Mouse (Mus musculus): ENCODE measurements at regions not wholly inside any gene's neighbourhood (a gene's known extent, or its start where the extent isn't known, plus 50 kb on each side); places are given as distances from the start of the nearest gene placed in this dataset.

GRCm38 (mm10) chr17:76032710-76033109 lies 481.0 kb upstream of the Fam98a start:
- Histone ChIP-seq H3K4me3 (ENCODE audit: insufficient read depth, low read length) (no peak overlapping the region), H3K4me1 (ENCODE audit: control insufficient read depth, insufficient read depth, low read length) (no peaks in the 10 kb centered on the region), H3K27ac (ENCODE audit: insufficient read depth, low read length) (no peak overlapping the region)
- TF ChIP-seq POLR2A (IDR thresholded peaks at IDR 0.05; ENCODE audit: low read depth, low read length) = no peak
- no peak for TF ChIP-seq CTCF (IDR thresholded peaks at IDR 0.05; ENCODE audit: borderline replicate concordance, insufficient read depth, low read length)

DNA sequence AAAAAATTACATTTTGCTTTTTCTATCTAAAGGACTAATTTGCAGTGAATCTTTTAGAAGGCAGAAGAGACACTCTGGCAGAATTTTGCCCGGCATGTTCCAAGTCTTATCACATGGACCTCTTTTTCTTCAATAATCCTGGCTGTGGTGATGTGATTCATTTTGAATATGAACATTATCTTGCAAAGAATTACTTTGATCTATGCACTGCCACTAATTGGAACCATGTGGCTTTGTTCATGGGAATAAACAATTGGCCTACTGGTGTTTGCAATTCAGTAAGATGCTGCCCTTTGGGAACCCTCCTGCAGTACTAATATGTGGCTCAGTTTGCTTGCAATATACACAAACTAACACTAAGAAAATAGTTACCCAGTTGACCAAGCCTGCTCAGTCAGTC lies 456.3 kb upstream of the Fam98a start:
- no peak overlapping the region for H3K27ac ChIP-seq (ENCODE audit: insufficient read depth, low read length)
- no peaks in the 10 kb centered on the region for H3K4me1 ChIP-seq (ENCODE audit: control insufficient read depth, insufficient read depth, low read length)
- no peak overlapping the region for H3K4me3 ChIP-seq (ENCODE audit: insufficient read depth, low read length)
- no peak for TF ChIP-seq CTCF (IDR thresholded peaks at IDR 0.05; ENCODE audit: borderline replicate concordance, insufficient read depth, low read length)
- TF ChIP-seq POLR2A (IDR thresholded peaks at IDR 0.05; ENCODE audit: low read depth, low read length) = no peak

DNA sequence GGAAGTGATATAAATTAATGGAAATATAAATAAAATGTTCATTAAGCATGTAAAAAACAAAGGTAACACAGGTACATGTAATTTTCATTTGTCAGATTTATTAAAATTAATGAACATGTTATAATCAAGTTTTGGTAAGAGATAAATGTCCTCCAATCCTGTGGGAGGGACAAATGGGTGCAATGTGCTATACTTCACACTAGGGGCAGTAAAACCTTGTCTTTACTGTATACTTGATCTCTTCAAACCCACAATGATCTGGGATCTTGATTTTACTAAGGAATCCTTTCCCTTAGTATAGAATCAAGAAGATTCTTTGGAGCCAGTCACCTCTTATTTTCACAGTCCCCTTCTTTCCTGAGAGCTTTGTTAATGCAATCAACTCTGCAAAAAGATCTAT lies 451.1 kb upstream of the Fam98a start:
- TF ChIP-seq POLR2A (IDR thresholded peaks at IDR 0.05; ENCODE audit: low read depth, low read length) (no peak), CTCF (IDR thresholded peaks at IDR 0.05; ENCODE audit: borderline replicate concordance, insufficient read depth, low read length) (no peak)
- H3K27ac ChIP-seq (ENCODE audit: insufficient read depth, low read length) = no peak overlapping the region
- H3K4me3 ChIP-seq (ENCODE audit: insufficient read depth, low read length) = no peak overlapping the region
- no peaks in the 10 kb centered on the region for H3K4me1 ChIP-seq (ENCODE audit: control insufficient read depth, insufficient read depth, low read length)

GRCm38 (mm10) chr17:75961371-75961770 lies 409.6 kb upstream of the Fam98a start:
- H3K4me3 ChIP-seq (ENCODE audit: insufficient read depth, low read length) = no peak overlapping the region
- TF ChIP-seq POLR2A (IDR thresholded peaks at IDR 0.05; ENCODE audit: low read depth, low read length) (no peak), CTCF (IDR thresholded peaks at IDR 0.05; ENCODE audit: borderline replicate concordance, insufficient read depth, low read length) (no peak)

DNA sequence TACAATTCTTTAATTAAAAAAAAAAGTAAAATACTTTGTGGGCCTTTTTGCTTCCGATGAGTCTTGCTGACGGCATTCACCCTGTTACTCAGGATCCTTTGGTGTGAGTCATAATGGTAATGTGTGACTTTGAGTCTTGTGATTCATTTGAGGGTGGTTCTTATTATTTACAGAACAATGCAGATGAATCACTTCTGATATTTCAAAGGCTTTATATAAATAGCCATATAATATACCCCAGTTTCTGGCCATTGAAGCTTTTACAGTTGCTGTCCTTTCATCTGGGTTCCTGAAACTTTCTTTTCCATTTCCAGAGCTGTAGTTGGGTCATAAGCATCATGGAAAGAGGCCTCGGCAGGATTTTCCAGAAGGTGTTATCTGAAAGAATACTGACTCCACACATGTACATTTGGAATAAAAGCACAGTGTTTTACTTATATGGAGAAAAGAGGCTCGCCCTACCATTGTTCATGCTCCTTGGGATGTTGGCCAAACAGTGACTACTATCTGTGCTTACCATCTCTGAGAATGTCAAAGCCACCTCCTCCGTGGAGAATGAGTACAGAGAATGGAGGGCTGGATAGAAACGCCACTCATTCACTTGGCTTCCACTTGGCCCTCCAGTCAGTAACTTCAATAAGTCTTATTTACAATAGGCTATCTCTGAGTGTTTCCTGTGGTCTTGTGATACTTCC lies 385.1 kb upstream of the Fam98a start:
- peak overlapping the region; percentile 85 for H3K27ac ChIP-seq (ENCODE audit: insufficient read depth, low read length)
- H3K4me1 ChIP-seq (ENCODE audit: control insufficient read depth, insufficient read depth, low read length) = no peaks in the 10 kb centered on the region; the same call in 1 of the 2 replicates
- H3K4me3 ChIP-seq (ENCODE audit: insufficient read depth, low read length) = no peak overlapping the region
- TF ChIP-seq POLR2A (IDR thresholded peaks at IDR 0.05; ENCODE audit: low read depth, low read length) = no peak
- no peak for TF ChIP-seq CTCF (IDR thresholded peaks at IDR 0.05; ENCODE audit: borderline replicate concordance, insufficient read depth, low read length)

More at GRCm38 (mm10) chr17:75961371-75961770, 409.6 kb upstream of the Fam98a start:
- no peaks in the 10 kb centered on the region for H3K4me1 ChIP-seq (ENCODE audit: control insufficient read depth, insufficient read depth, low read length)
- H3K27ac ChIP-seq (ENCODE audit: insufficient read depth, low read length) = no peak overlapping the region

DNA sequence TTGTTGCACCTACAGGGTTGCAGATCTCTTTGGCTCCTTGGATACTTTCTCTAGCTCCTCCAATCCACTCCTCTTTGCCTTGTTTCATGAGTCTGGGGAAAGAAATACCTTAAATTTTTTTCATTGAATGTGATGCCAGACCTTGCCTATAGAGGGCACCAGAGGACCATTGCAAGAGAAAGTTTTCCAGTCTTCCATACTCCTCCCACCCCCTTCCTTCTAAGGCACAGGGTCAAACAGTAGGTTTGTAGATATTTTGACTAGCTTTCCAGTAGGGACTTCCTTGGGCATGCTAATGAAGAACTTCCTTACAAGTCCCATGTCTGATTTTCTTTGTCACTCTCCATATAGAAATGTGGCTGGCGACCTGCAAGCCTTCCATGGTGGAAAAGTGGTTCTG lies 379.3 kb upstream of the Fam98a start:
- TF ChIP-seq POLR2A (IDR thresholded peaks at IDR 0.05; ENCODE audit: low read depth, low read length) = no peak
- no peak for TF ChIP-seq CTCF (IDR thresholded peaks at IDR 0.05; ENCODE audit: borderline replicate concordance, insufficient read depth, low read length)
- no peak overlapping the region for H3K27ac ChIP-seq (ENCODE audit: insufficient read depth, low read length)
- H3K4me3 ChIP-seq (ENCODE audit: insufficient read depth, low read length) = no peak overlapping the region
- H3K4me1 ChIP-seq (ENCODE audit: control insufficient read depth, insufficient read depth, low read length) = no peaks in the 10 kb centered on the region

- no peak overlapping the region for H3K27ac ChIP-seq (ENCODE audit: insufficient read depth, low read length)
- no peak for TF ChIP-seq CTCF (IDR thresholded peaks at IDR 0.05; ENCODE audit: borderline replicate concordance, insufficient read depth, low read length)
- TF ChIP-seq POLR2A (IDR thresholded peaks at IDR 0.05; ENCODE audit: low read depth, low read length) = no peak
- no peak overlapping the region for H3K4me3 ChIP-seq (ENCODE audit: insufficient read depth, low read length)
- no peaks in the 10 kb centered on the region for H3K4me1 ChIP-seq (ENCODE audit: control insufficient read depth, insufficient read depth, low read length)
Observed at GRCm38 (mm10) chr17:75920240-75920639, 368.5 kb upstream of the Fam98a start.

GRCm38 (mm10) chr17:75917020-75917419 lies 365.3 kb upstream of the Fam98a start:
- TF ChIP-seq POLR2A (IDR thresholded peaks at IDR 0.05; ENCODE audit: low read depth, low read length) (no peak), CTCF (IDR thresholded peaks at IDR 0.05; ENCODE audit: borderline replicate concordance, insufficient read depth, low read length) (no peak)
- Histone ChIP-seq H3K4me1 (ENCODE audit: control insufficient read depth, insufficient read depth, low read length) (no peaks in the 10 kb centered on the region), H3K27ac (ENCODE audit: insufficient read depth, low read length) (no peak overlapping the region), H3K4me3 (ENCODE audit: insufficient read depth, low read length) (no peak overlapping the region)

GRCm38 (mm10) chr17:75916590-75916989 lies 364.8 kb upstream of the Fam98a start:
- no peak for TF ChIP-seq POLR2A (IDR thresholded peaks at IDR 0.05; ENCODE audit: low read depth, low read length)
- no peak for TF ChIP-seq CTCF (IDR thresholded peaks at IDR 0.05; ENCODE audit: borderline replicate concordance, insufficient read depth, low read length)
- Histone ChIP-seq H3K4me3 (ENCODE audit: insufficient read depth, low read length) (no peak overlapping the region), H3K27ac (ENCODE audit: insufficient read depth, low read length) (no peak overlapping the region), H3K4me1 (ENCODE audit: control insufficient read depth, insufficient read depth, low read length) (no peaks in the 10 kb centered on the region)

DNA sequence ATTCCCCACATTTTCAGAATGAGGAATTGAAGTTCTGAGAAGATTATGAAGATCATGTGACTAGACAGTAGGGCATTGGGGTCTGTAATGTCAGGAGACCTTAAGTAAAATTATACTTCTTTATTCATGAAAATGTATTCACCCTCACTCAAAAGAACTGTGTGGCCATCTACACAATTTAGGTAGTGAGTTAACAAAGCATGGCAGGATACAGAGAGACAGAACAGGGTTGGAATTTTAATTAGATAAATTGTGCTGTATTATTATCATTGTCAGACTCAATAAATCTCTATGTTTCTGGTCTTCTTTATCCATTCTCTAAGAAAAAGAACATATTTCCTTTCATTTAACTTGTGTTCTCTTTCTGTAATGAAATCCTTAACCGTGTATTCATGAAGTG lies 363.5 kb upstream of the Fam98a start:
- H3K4me1 ChIP-seq (ENCODE audit: control insufficient read depth, insufficient read depth, low read length) = no peaks in the 10 kb centered on the region
- H3K27ac ChIP-seq (ENCODE audit: insufficient read depth, low read length) = no peak overlapping the region
- TF ChIP-seq POLR2A (IDR thresholded peaks at IDR 0.05; ENCODE audit: low read depth, low read length) (no peak), CTCF (IDR thresholded peaks at IDR 0.05; ENCODE audit: borderline replicate concordance, insufficient read depth, low read length) (no peak)
- H3K4me3 ChIP-seq (ENCODE audit: insufficient read depth, low read length) = no peak overlapping the region
